Mouse (Mus musculus): Measurements from ENCODE around the gene Pcca. TPM values are rescaled to one million over a fixed set of nuclear protein-coding genes. Genes with fewer than 3 reads are reported as not detected.
"Not testable (repeated sequence)": the region's sequence is repeated elsewhere in the genome, so short reads cannot be mapped to it uniquely, and the experiment has no call there.

Gene Pcca
- polyA plus RNA-seq, 1 experiment from 2014 or later = 23.8 TPM

GRCm38 (mm10) chr14:122570862-122571261, 36.7 kb downstream of the Pcca start:
- WGBS = 83% methylated on average over 9 of the region's 9 CpGs
- DNase-seq = no peak
- TF ChIP-seq CTCF (IDR thresholded peaks at IDR 0.05; ENCODE audit: low read depth) = no peak
- Histone ChIP-seq H3K4me1 (ENCODE audit: insufficient read depth) (no peaks in the 10 kb centered on the region), H3K27ac (ENCODE audit: low read depth) (no peak overlapping the region), H3K36me3 (ENCODE audit: insufficient read depth) (no peaks in the 10 kb centered on the region), H3K4me3 (ENCODE audit: low read depth, low read length) (no peak overlapping the region), H3K27me3 (ENCODE audit: insufficient read depth, low read length) (no peaks in the 10 kb centered on the region), H3K9me3 (ENCODE audit: low read depth, low read length) (no peaks in the 10 kb centered on the region), H3K9ac (no peak overlapping the region), H3K4me2 (no peak overlapping the region)
- no peak for ATAC-seq (ENCODE audit: insufficient read depth)

GRCm38 (mm10) chr14:122574064-122574751, 40.1 kb downstream of the Pcca start:
- no peaks in the 10 kb centered on the region for H3K36me3 ChIP-seq (ENCODE audit: insufficient read depth)
- no peak overlapping the region for H3K4me2 ChIP-seq
- no peak for ATAC-seq (ENCODE audit: insufficient read depth)
- no peak for DNase-seq
- H3K27ac ChIP-seq (ENCODE audit: low read depth) = no peak overlapping the region
- H3K9ac ChIP-seq = no peak overlapping the region
- 84% methylated on average over 7 of the region's 7 CpGs for WGBS
- no peak for TF ChIP-seq CTCF (IDR thresholded peaks at IDR 0.05; ENCODE audit: low read depth)
- no peaks in the 10 kb centered on the region for H3K4me1 ChIP-seq (ENCODE audit: insufficient read depth)
- no peaks in the 10 kb centered on the region for H3K9me3 ChIP-seq (ENCODE audit: low read depth, low read length)
- H3K4me3 ChIP-seq (ENCODE audit: low read depth, low read length) = no peak overlapping the region
- H3K27me3 ChIP-seq (ENCODE audit: insufficient read depth, low read length) = no peaks in the 10 kb centered on the region

GRCm38 (mm10) chr14:122577816-122578215, 43.7 kb downstream of the Pcca start:
- H3K27me3 ChIP-seq (ENCODE audit: insufficient read depth, low read length) = no peaks in the 10 kb centered on the region
- WGBS = 82% methylated on average over 4 of the region's 4 CpGs
- H3K9ac ChIP-seq = no peak overlapping the region
- H3K27ac ChIP-seq (ENCODE audit: low read depth) = no peak overlapping the region
- no peaks in the 10 kb centered on the region for H3K36me3 ChIP-seq (ENCODE audit: insufficient read depth)
- DNase-seq (no peak), ATAC-seq (ENCODE audit: insufficient read depth) (no peak)
- no peaks in the 10 kb centered on the region for H3K9me3 ChIP-seq (ENCODE audit: low read depth, low read length)
- TF ChIP-seq CTCF (IDR thresholded peaks at IDR 0.05; ENCODE audit: low read depth) = peak; percentile 33; the same call in 1 of the 2 replicates
- H3K4me1 ChIP-seq (ENCODE audit: insufficient read depth) = no peaks in the 10 kb centered on the region
- H3K4me3 ChIP-seq (ENCODE audit: low read depth, low read length) = no peak overlapping the region
- H3K4me2 ChIP-seq = no peak overlapping the region

- Histone ChIP-seq H3K4me2 (no peak overlapping the region), H3K36me3 (ENCODE audit: insufficient read depth) (no peaks in the 10 kb centered on the region), H3K4me3 (ENCODE audit: low read depth, low read length) (no peak overlapping the region), H3K9me3 (ENCODE audit: low read depth, low read length) (no peaks in the 10 kb centered on the region), H3K4me1 (ENCODE audit: insufficient read depth) (no peaks in the 10 kb centered on the region), H3K9ac (no peak overlapping the region), H3K27ac (ENCODE audit: low read depth) (no peak overlapping the region), H3K27me3 (ENCODE audit: insufficient read depth, low read length) (no peaks in the 10 kb centered on the region)
- ATAC-seq (ENCODE audit: insufficient read depth) (no peak), DNase-seq (no peak)
- TF ChIP-seq CTCF (IDR thresholded peaks at IDR 0.05; ENCODE audit: low read depth) = no peak
- 91% methylated on average over 4 of the region's 4 CpGs for WGBS
Observed at GRCm38 (mm10) chr14:122582057-122582456, 47.9 kb downstream of the Pcca start.

GRCm38 (mm10) chr14:122582491-122583077, 48.5 kb downstream of the Pcca start:
- H3K4me1 ChIP-seq (ENCODE audit: insufficient read depth) = no peaks in the 10 kb centered on the region
- no peak for DNase-seq
- H3K27ac ChIP-seq (ENCODE audit: low read depth) = no peak overlapping the region
- no peaks in the 10 kb centered on the region for H3K36me3 ChIP-seq (ENCODE audit: insufficient read depth)
- H3K27me3 ChIP-seq (ENCODE audit: insufficient read depth, low read length) = no peaks in the 10 kb centered on the region
- whole genome bisulfite sequencing = 69% methylated on average over 7 of the region's 7 CpGs
- H3K4me2 ChIP-seq = no peak overlapping the region
- H3K9me3 ChIP-seq (ENCODE audit: low read depth, low read length) = no peaks in the 10 kb centered on the region
- no peak overlapping the region for H3K4me3 ChIP-seq (ENCODE audit: low read depth, low read length)
- no peak for TF ChIP-seq CTCF (IDR thresholded peaks at IDR 0.05; ENCODE audit: low read depth)
- no peak for ATAC-seq (ENCODE audit: insufficient read depth)
- no peak overlapping the region for H3K9ac ChIP-seq

GRCm38 (mm10) chr14:122584087-122584486, 50.0 kb downstream of the Pcca start:
- DNase-seq; H3K27me3 ChIP-seq (ENCODE audit: insufficient read depth, low read length); H3K27ac ChIP-seq (ENCODE audit: low read depth); H3K4me1 ChIP-seq (ENCODE audit: insufficient read depth); H3K9ac ChIP-seq; H3K4me2 ChIP-seq; ATAC-seq (ENCODE audit: insufficient read depth); H3K36me3 ChIP-seq (ENCODE audit: insufficient read depth); H3K9me3 ChIP-seq (ENCODE audit: low read depth, low read length); H3K4me3 ChIP-seq (ENCODE audit: low read depth, low read length): not testable (repeated sequence)
- 84% methylated on average over 2 of the region's 2 CpGs for WGBS

- Histone ChIP-seq H3K9me3 (ENCODE audit: low read depth, low read length) (no peaks in the 10 kb centered on the region), H3K9ac (no peak overlapping the region), H3K27me3 (ENCODE audit: insufficient read depth, low read length) (no peaks in the 10 kb centered on the region), H3K36me3 (ENCODE audit: insufficient read depth) (no peaks in the 10 kb centered on the region), H3K4me1 (ENCODE audit: insufficient read depth) (no peaks in the 10 kb centered on the region), H3K27ac (ENCODE audit: low read depth) (no peak overlapping the region), H3K4me2 (no peak overlapping the region), H3K4me3 (ENCODE audit: low read depth, low read length) (no peak overlapping the region)
- no peak for TF ChIP-seq CTCF (IDR thresholded peaks at IDR 0.05; ENCODE audit: low read depth)
- peak; percentile 49; the same call in 1 of the 2 replicates for ATAC-seq (ENCODE audit: insufficient read depth)
- WGBS = 56% methylated on average over 4 of the region's 4 CpGs
- no peak for DNase-seq
Observed at GRCm38 (mm10) chr14:122586942-122587341, 52.8 kb downstream of the Pcca start.

Measured in lung, embryonic 14.5 days (tissue).